Mouse (Mus musculus) liver, embryonic 11.5 days (tissue): ENCODE data around the gene Bok. TPM values are rescaled to one million over a fixed set of nuclear protein-coding genes. Genes with fewer than 3 reads are reported as not detected.
A peak's percentile ranks its signal among the peaks of the same experiment; 100 is the strongest.

Source experiments
- ATAC-seq: fragments of 200-750 bp; cut with Nextera tagmentation; replicated peaks from 2 replicates; pipeline ENCODE4 v1.8.0; 2017; ENCODE audit warnings: moderate number of reproducible peaks, mild to moderate bottlenecking, moderate TSS enrichment, moderate library complexity; ENCODE audit not compliant: low FRiP score
- DNase-seq: peaks from one replicate; pipeline ENCODE4 v3.0.0-alpha.2; 2017; ENCODE audit warnings: low spot score
- H3K27ac ChIP-seq: fragments of 300-500 bp; sonication (generic); 2 replicates; pipeline ENCODE4 v1.5.1; 2014; ENCODE audit warnings: mild to moderate bottlenecking, low read depth, low read length, control low read depth
- H3K27me3 ChIP-seq: fragments of 300-500 bp; sonication (generic); replicated peaks from 2 replicates; pipeline ENCODE4 v1.6.1; 2014; ENCODE audit warnings: low read length, mixed read lengths; ENCODE audit not compliant: control insufficient read depth, insufficient read depth
- H3K36me3 ChIP-seq: fragments of 300-500 bp; sonication (generic); 2 replicates; pipeline ENCODE4 v1.6.1; 2014; ENCODE audit warnings: mild to moderate bottlenecking, low read length, moderate library complexity, mixed read lengths; ENCODE audit not compliant: control insufficient read depth, insufficient read depth
- H3K4me1 ChIP-seq: fragments of 300-500 bp; sonication (generic); replicated peaks from 2 replicates; pipeline ENCODE4 v1.6.1; 2014; ENCODE audit warnings: low read length, mixed read lengths; ENCODE audit not compliant: control insufficient read depth, insufficient read depth
- H3K4me2 ChIP-seq: fragments of 300-500 bp; sonication (generic); 2 replicates; pipeline ENCODE4 v1.6.1; 2014; ENCODE audit warnings: mild to moderate bottlenecking, control low read depth, moderate library complexity
- H3K4me3 ChIP-seq: fragments of 300-500 bp; sonication (generic); 2 replicates; pipeline ENCODE4 v1.5.1; 2014; ENCODE audit warnings: low read depth, low read length, control low read depth
- H3K9ac ChIP-seq: fragments of 300-500 bp; sonication (generic); 2 replicates; pipeline ENCODE4 v1.6.1; 2014; ENCODE audit warnings: low read depth, low read length, control low read depth
- H3K9me3 ChIP-seq: fragments of 300-500 bp; sonication (generic); 2 replicates; pipeline ENCODE4 v1.6.1; 2016; ENCODE audit warnings: low read length, inconsistent platforms, mixed read lengths; ENCODE audit not compliant: control insufficient read depth
- WGBS: fragments of 180-500 bp; shearing (Covaris S2); extraction: QIAGEN DNeasy Blood & Tissue Kit; methylation state at CpG from one replicate; pipeline ENCODE4 v1.1.7; 2014; 5-methylcytosine and 5-hydroxymethylcytosine counted together
- polyA plus RNA-seq: library from polyadenylated mRNA; unstranded; fragments of >200 nt; fragmentation: Nextera tagmentation; extraction: Ambion mirVana; gene quantifications from 2 replicates; pipeline ENCODE4 v1.2.1, GENCODE M21; 2014

Bok gene
- polyA plus RNA-seq, 1 experiment from 2014 or later, result 12.2 TPM

DNA sequence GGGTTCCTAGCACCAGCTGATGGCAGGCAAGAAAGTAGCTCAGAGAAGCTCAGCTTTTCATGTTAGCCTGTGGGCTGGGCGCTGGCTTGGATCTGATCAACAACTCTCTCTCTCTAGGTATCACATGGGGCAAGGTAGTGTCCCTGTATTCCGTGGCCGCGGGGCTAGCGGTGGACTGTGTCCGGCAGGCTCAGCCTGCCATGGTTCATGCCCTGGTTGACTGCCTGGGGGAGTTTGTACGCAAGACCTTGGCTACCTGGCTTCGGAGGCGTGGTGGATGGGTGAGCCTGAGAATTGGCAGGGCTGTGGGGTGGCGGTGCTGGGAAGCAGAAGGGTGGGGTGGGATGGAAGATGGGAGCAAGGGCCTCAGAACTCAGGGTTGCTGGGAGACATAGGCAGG lies 8.5 kb downstream of the Bok start:
- H3K4me1 ChIP-seq, result peaks cover 4% of the 10 kb centered on the region; the same call in 1 of the 2 replicates
- no peak overlapping the region for H3K9ac ChIP-seq
- WGBS, result 89% methylated on average over 10 of the region's 10 CpGs
- H3K9me3 ChIP-seq, result no peaks in the 10 kb centered on the region
- no peak overlapping the region for H3K4me2 ChIP-seq
- DNase-seq (no peak), ATAC-seq (no peak)
- no peak overlapping the region for H3K27ac ChIP-seq
- no peak overlapping the region for H3K4me3 ChIP-seq
- H3K27me3 ChIP-seq, result no peaks in the 10 kb centered on the region
- H3K36me3 ChIP-seq, result no peaks in the 10 kb centered on the region; the same call in 1 of the 2 replicates

GRCm38 (mm10) chr1:93694966-93695365 lies 9.5 kb downstream of the Bok start:
- H3K4me1 ChIP-seq, result peaks cover 4% of the 10 kb centered on the region; the same call in 1 of the 2 replicates
- no peaks in the 10 kb centered on the region; the same call in 1 of the 2 replicates for H3K36me3 ChIP-seq
- 62% methylated on average over 6 of the region's 6 CpGs for WGBS
- H3K27ac ChIP-seq, result no peak overlapping the region
- ATAC-seq, result 0 out of 2 replicates have a peak, but pooled peaks have one; percentile 24
- H3K9me3 ChIP-seq, result no peaks in the 10 kb centered on the region
- H3K9ac ChIP-seq, result no peak overlapping the region
- no peak overlapping the region for H3K4me3 ChIP-seq
- DNase-seq, result no peak
- no peak overlapping the region for H3K4me2 ChIP-seq
- H3K27me3 ChIP-seq, result no peaks in the 10 kb centered on the region

- Histone ChIP-seq H3K9ac (no peak overlapping the region), H3K9me3 (no peaks in the 10 kb centered on the region), H3K4me3 (no peak overlapping the region), H3K36me3 (no peaks in the 10 kb centered on the region), H3K4me1 (peaks cover 4% of the 10 kb centered on the region; the same call in 1 of the 2 replicates), H3K4me2 (no peak overlapping the region), H3K27me3 (no peaks in the 10 kb centered on the region), H3K27ac (no peak overlapping the region)
- 38% methylated on average over 3 of the region's 3 CpGs for WGBS
- no peak for DNase-seq
- no peak for ATAC-seq
Measured at GRCm38 (mm10) chr1:93697317-93697716, 11.9 kb downstream of the Bok start.

DNA sequence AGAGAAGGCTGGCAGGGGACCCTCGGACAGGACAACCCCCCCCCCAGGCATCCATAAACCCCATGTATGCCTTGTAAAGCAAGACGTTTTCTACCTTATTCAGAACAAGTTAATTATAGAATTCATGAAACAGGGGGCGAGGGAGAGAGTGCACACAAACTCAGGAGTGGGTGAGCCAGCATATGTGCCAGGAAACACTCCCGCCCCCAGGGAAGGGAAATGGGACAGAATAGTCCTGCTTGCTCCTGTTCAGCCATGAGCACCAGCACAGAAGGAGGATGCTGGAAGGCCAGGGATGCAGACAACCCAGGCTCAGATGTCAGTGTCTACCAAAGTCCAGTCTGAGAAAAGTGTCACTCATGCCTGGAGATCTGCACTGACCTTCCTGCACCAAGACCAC lies 13.7 kb downstream of the Bok start:
- H3K36me3 ChIP-seq, result no peaks in the 10 kb centered on the region
- no peaks in the 10 kb centered on the region for H3K27me3 ChIP-seq
- H3K4me3 ChIP-seq, result no peak overlapping the region
- WGBS, result 73% methylated on average over 4 of the region's 4 CpGs
- no peak overlapping the region for H3K9ac ChIP-seq
- ATAC-seq (no peak), DNase-seq (no peak)
- no peak overlapping the region for H3K27ac ChIP-seq
- 0 out of 2 replicates have a peak, but pooled peaks cover 2% of the 10 kb centered on the region for H3K4me1 ChIP-seq
- H3K4me2 ChIP-seq, result no peak overlapping the region
- H3K9me3 ChIP-seq, result no peaks in the 10 kb centered on the region

DNA sequence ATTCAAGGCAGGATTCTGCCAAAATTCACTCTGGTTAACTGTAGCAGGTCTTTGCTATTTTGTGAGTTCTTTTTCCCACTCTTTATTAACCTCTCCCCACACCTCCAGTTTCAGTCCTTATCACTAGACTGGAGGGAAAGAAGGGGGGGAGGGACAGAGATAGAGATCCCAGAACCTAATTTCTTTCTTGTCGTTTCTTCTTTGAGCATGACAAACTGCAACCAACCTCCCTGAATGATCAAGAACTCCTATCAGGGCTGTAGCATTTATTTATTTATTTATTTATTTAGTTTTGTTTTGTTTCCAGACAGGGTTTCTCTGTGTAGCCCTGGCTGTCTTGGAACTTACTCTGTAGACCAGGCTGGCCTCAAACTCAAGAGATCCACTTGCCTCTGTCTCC lies 16.6 kb downstream of the Bok start:
- no peaks in the 10 kb centered on the region for H3K27me3 ChIP-seq
- H3K27ac ChIP-seq, result no peak overlapping the region
- H3K4me2 ChIP-seq, result no peak overlapping the region
- no peak for DNase-seq
- H3K9me3 ChIP-seq, result no peaks in the 10 kb centered on the region
- H3K36me3 ChIP-seq, result no peaks in the 10 kb centered on the region
- no peak overlapping the region for H3K9ac ChIP-seq
- ATAC-seq, result no peak
- WGBS, result 67% methylated on average over 1 of the region's 1 CpGs
- H3K4me3 ChIP-seq, result no peak overlapping the region
- 0 out of 2 replicates have a peak, but pooled peaks cover 2% of the 10 kb centered on the region for H3K4me1 ChIP-seq

DNA sequence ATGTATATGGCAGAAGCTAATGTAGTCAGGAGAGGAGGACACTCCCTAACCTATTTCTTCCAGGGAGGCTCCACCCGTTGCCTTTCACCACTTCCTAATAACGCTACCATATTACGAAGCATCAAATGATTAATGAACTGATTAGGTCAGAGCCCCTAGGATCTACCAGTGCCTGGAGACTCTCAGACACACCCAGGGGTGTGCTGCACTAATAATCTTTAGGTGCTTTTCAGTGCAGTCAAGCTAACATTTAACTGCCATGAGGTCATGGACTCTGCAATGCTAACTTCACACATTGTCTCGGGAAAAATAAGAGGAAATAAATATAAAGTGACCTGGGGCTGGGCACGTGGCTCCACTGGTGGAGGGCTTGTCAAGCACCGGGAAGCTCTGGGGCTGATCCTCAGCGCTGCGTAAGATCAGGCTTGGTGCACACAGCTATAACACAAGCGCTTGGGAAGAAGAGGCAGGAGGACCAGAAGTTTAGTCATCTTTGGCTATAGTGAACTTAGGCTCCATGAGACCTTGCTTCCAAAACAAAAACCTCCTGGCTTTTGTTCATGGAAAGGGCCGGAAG lies 18.1 kb downstream of the Bok start:
- H3K4me3 ChIP-seq, result no peak overlapping the region
- no peaks in the 10 kb centered on the region for H3K36me3 ChIP-seq
- ATAC-seq (no peak), DNase-seq (no peak)
- no peak overlapping the region for H3K4me2 ChIP-seq
- no peaks in the 10 kb centered on the region for H3K9me3 ChIP-seq
- H3K4me1 ChIP-seq, result no peaks in the 10 kb centered on the region
- no peak overlapping the region for H3K27ac ChIP-seq
- no peak overlapping the region for H3K9ac ChIP-seq
- WGBS, result 85% methylated on average over 10 of the region's 10 CpGs
- no peaks in the 10 kb centered on the region for H3K27me3 ChIP-seq

DNA sequence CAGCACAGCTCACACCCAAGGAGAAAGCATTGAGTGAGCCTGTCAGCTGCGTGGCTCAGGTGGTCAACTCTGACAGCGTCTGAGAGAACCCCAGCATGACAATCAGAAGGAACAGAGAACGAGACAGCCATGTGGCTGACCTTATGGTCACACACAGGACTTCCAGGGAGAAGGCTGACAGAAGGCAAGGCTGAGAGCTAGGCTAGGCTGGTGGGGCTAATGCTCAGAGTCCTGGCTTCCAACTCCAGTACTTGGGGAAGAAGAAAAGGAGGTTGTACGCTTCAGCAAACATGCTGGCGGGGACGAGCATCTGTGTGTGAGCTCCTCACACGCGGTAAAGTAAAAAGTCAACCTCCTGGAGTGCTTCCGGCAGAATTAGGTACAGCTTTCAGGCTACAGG lies 18.9 kb downstream of the Bok start:
- H3K9me3 ChIP-seq, result no peaks in the 10 kb centered on the region
- no peak for ATAC-seq
- no peaks in the 10 kb centered on the region for H3K36me3 ChIP-seq
- no peak overlapping the region for H3K27ac ChIP-seq
- H3K4me2 ChIP-seq, result no peak overlapping the region
- no peaks in the 10 kb centered on the region for H3K4me1 ChIP-seq
- H3K9ac ChIP-seq, result no peak overlapping the region
- DNase-seq, result no peak
- H3K27me3 ChIP-seq, result no peaks in the 10 kb centered on the region
- WGBS, result 93% methylated on average over 9 of the region's 9 CpGs
- H3K4me3 ChIP-seq, result no peak overlapping the region

- H3K9ac ChIP-seq, result no peak overlapping the region
- H3K4me2 ChIP-seq, result no peak overlapping the region
- DNase-seq, result no peak
- H3K27me3 ChIP-seq, result no peaks in the 10 kb centered on the region
- H3K36me3 ChIP-seq, result no peaks in the 10 kb centered on the region
- no peaks in the 10 kb centered on the region for H3K9me3 ChIP-seq
- no peak overlapping the region for H3K4me3 ChIP-seq
- no peak for ATAC-seq
- H3K27ac ChIP-seq, result no peak overlapping the region
- WGBS, result 81% methylated on average over 3 of the region's 3 CpGs
- no peaks in the 10 kb centered on the region for H3K4me1 ChIP-seq
Measured at GRCm38 (mm10) chr1:93705389-93705788, 19.9 kb downstream of the Bok start.

GRCm38 (mm10) chr1:93716166-93716565 lies 30.7 kb downstream of the Bok start:
- ATAC-seq, result no peak
- H3K4me2 ChIP-seq, result no peak overlapping the region
- H3K4me1 ChIP-seq, result no peaks in the 10 kb centered on the region
- H3K27ac ChIP-seq, result no peak overlapping the region
- peaks cover 7% of the 10 kb centered on the region; the same call in 1 of the 2 replicates for H3K36me3 ChIP-seq
- H3K9ac ChIP-seq, result no peak overlapping the region
- H3K4me3 ChIP-seq, result no peak overlapping the region
- WGBS, result 84% methylated on average over 2 of the region's 2 CpGs
- H3K9me3 ChIP-seq, result no peaks in the 10 kb centered on the region
- no peak for DNase-seq
- no peaks in the 10 kb centered on the region for H3K27me3 ChIP-seq
